Mouse (Mus musculus): Measurements from ENCODE around the gene Ccdc33. TPM values are rescaled to one million over a fixed set of nuclear protein-coding genes. Genes with fewer than 3 reads are reported as not detected.

Ccdc33 gene
- polyA plus RNA-seq, 3 experiments from 2014 or later: not detected

- ATAC-seq: no peak
Observed at GRCm38 (mm10) chr9:58044828-58045227, 73.8 kb downstream of the Ccdc33 start.

- no peak for ATAC-seq
Observed at GRCm38 (mm10) chr9:58043496-58044017, 75.1 kb downstream of the Ccdc33 start.

- no peak for ATAC-seq
Observed at GRCm38 (mm10) chr9:58042391-58042790, 76.2 kb downstream of the Ccdc33 start.

GRCm38 (mm10) chr9:58040977-58041376, 77.6 kb downstream of the Ccdc33 start:
- no peak for ATAC-seq

- ATAC-seq: no peak
Observed at GRCm38 (mm10) chr9:58038500-58039168, 80.0 kb downstream of the Ccdc33 start.

- no peak for ATAC-seq
Observed at GRCm38 (mm10) chr9:58036961-58037360, 81.7 kb downstream of the Ccdc33 start.

GRCm38 (mm10) chr9:58035951-58036698, 82.5 kb downstream of the Ccdc33 start:
- no peak for ATAC-seq

GRCm38 (mm10) chr9:58035519-58035918, 83.1 kb downstream of the Ccdc33 start:
- no peak for ATAC-seq

- no peak for ATAC-seq
Observed at GRCm38 (mm10) chr9:58031895-58032294, 86.7 kb downstream of the Ccdc33 start.

GRCm38 (mm10) chr9:58029635-58030034, 89.0 kb downstream of the Ccdc33 start:
- no peak for ATAC-seq

- no peak for ATAC-seq
Observed at GRCm38 (mm10) chr9:58028841-58029240, 89.8 kb downstream of the Ccdc33 start.

- ATAC-seq: no peak
Observed at GRCm38 (mm10) chr9:58027426-58028180, 91.0 kb downstream of the Ccdc33 start.

GRCm38 (mm10) chr9:58025995-58026394, 92.6 kb downstream of the Ccdc33 start:
- no peak for ATAC-seq

GRCm38 (mm10) chr9:58018385-58018784, 100.2 kb downstream of the Ccdc33 start:
- ATAC-seq: no peak

GRCm38 (mm10) chr9:58016962-58017361, 101.7 kb downstream of the Ccdc33 start:
- no peak for ATAC-seq

GRCm38 (mm10) chr9:58015856-58016255, 102.8 kb downstream of the Ccdc33 start:
- ATAC-seq: no peak

- ATAC-seq: no peak
Observed at GRCm38 (mm10) chr9:58014393-58015160, 104.0 kb downstream of the Ccdc33 start.

- no peak for ATAC-seq
Observed at GRCm38 (mm10) chr9:58012935-58013334, 105.7 kb downstream of the Ccdc33 start.

GRCm38 (mm10) chr9:58012486-58012885, 106.1 kb downstream of the Ccdc33 start:
- ATAC-seq: no peak

- no peak for ATAC-seq
Observed at GRCm38 (mm10) chr9:58011552-58011951, 107.1 kb downstream of the Ccdc33 start.

GRCm38 (mm10) chr9:58011027-58011426, 107.6 kb downstream of the Ccdc33 start:
- no peak for ATAC-seq

GRCm38 (mm10) chr9:58009588-58009987, 109.0 kb downstream of the Ccdc33 start:
- ATAC-seq: no peak

- ATAC-seq: no peak
Observed at GRCm38 (mm10) chr9:58009015-58009362, 109.6 kb downstream of the Ccdc33 start.

Data from inflammation-experienced regulatory T-cells, adult 6 months (primary cell).